Mouse (Mus musculus) liver, embryonic 14.5 days (tissue): ENCODE results near the gene Eapp. TPM values are rescaled to one million over a fixed set of nuclear protein-coding genes. Genes with fewer than 3 reads are reported as not detected.
"Not testable (repeated sequence)": the region's sequence is repeated elsewhere in the genome, so short reads cannot be mapped to it uniquely, and the experiment has no call there.

ENCODE experiments used
- ATAC-seq: fragments of 200-750 bp; cut with Nextera tagmentation; 2 replicates; pipeline ENCODE4 v1.8.0; 2017; ENCODE audit warnings: moderate number of reproducible peaks, mild to moderate bottlenecking, moderate library complexity; ENCODE audit not compliant: insufficient read depth
- DNase-seq, 3 experiments: peaks; one replicate each; pipeline ENCODE4 v3.0.0-alpha.2; 2012 to 2013; ENCODE audit warnings: low read depth in 3 of 3, low spot score in 3 of 3
- H3K27ac ChIP-seq: fragments of 300-500 bp; sonication (generic); 2 replicates; pipeline ENCODE4 v1.5.1; 2014; ENCODE audit warnings: moderate library complexity, mild to moderate bottlenecking, control low read depth, inconsistent platforms
- H3K27me3 ChIP-seq: fragments of 300-500 bp; sonication (generic); 2 replicates; pipeline ENCODE4 v1.6.1; 2014; ENCODE audit warnings: mild to moderate bottlenecking, low read length, moderate library complexity; ENCODE audit not compliant: control insufficient read depth, insufficient read depth
- H3K36me3 ChIP-seq: fragments of 300-500 bp; sonication (generic); replicated peaks from 2 replicates; pipeline ENCODE4 v1.6.1; 2014; ENCODE audit warnings: low read depth; ENCODE audit not compliant: control insufficient read depth, insufficient read depth
- H3K4me1 ChIP-seq, 2 experiments: fragments of 200-500 bp in 1 of 2; fragments of 300-500 bp in 1 of 2; sonication (generic) in 1 of 2; replicated peaks; 2 replicates each; pipeline ENCODE4 v1.6.1; 2012 to 2014; ENCODE audit warnings: antibody characterized with exemption in 1 of 2, inconsistent platforms in 1 of 2, low read length in 1 of 2; ENCODE audit not compliant: control insufficient read depth in 2 of 2, insufficient read depth in 2 of 2
- H3K4me2 ChIP-seq: fragments of 300-500 bp; sonication (generic); 2 replicates; pipeline ENCODE4 v1.6.1; 2014; ENCODE audit warnings: low read depth, mild to moderate bottlenecking, control low read depth, moderate library complexity
- H3K4me3 ChIP-seq, 2 experiments: fragments of 200-500 bp in 1 of 2; fragments of 300-500 bp in 1 of 2; sonication (generic) in 1 of 2; 2 replicates each; pipeline ENCODE4 v1.5.1; 2012 to 2014; ENCODE audit warnings: low read depth in 2 of 2, low read length in 2 of 2, mild to moderate bottlenecking in 2 of 2, control low read depth in 1 of 2, inconsistent platforms in 1 of 2, moderate library complexity in 1 of 2; ENCODE audit not compliant: insufficient read depth in 1 of 2
- H3K9ac ChIP-seq: fragments of 300-500 bp; sonication (generic); replicated peaks from 2 replicates; pipeline ENCODE4 v1.6.1; 2014; ENCODE audit warnings: mild to moderate bottlenecking, control low read depth, moderate library complexity
- H3K9me3 ChIP-seq: fragments of 300-500 bp; sonication (generic); 2 replicates; pipeline ENCODE4 v1.6.1; 2016; ENCODE audit warnings: low read length, mixed read lengths; ENCODE audit not compliant: control insufficient read depth
- CTCF ChIP-seq: IDR thresholded peaks from 2 replicates; pipeline ENCODE4 v1.5.1; 2016; ENCODE audit warnings: antibody characterized with exemption, low read depth, control low read depth
- EP300 ChIP-seq: IDR thresholded peaks from 2 replicates; pipeline ENCODE4 v1.6.1; 2016; ENCODE audit warnings: antibody characterized with exemption, low read depth
- WGBS: fragments of 180-500 bp; shearing (Covaris S2); extraction: QIAGEN DNeasy Blood & Tissue Kit; methylation state at CpG from one replicate; pipeline ENCODE4 v1.1.7; 2014; ENCODE audit not compliant: insufficient replicate concordance; 5-methylcytosine and 5-hydroxymethylcytosine counted together
- polyA plus RNA-seq, 2 experiments: library from polyadenylated mRNA; depleted of rRNA in 1 of 2; stranded (reverse) in 1 of 2; unstranded in 1 of 2; fragments of >200 nt; fragmentation: Nextera tagmentation in 1 of 2; extraction: Ambion mirVana in 1 of 2; gene quantifications; 2 replicates each; pipeline versions ENCODE4 v1.2.1 to v1.2.3; 2012 to 2014

Gene Eapp
- polyA plus RNA-seq, 2 experiments, result 8.7 to 45.7 TPM

DNA sequence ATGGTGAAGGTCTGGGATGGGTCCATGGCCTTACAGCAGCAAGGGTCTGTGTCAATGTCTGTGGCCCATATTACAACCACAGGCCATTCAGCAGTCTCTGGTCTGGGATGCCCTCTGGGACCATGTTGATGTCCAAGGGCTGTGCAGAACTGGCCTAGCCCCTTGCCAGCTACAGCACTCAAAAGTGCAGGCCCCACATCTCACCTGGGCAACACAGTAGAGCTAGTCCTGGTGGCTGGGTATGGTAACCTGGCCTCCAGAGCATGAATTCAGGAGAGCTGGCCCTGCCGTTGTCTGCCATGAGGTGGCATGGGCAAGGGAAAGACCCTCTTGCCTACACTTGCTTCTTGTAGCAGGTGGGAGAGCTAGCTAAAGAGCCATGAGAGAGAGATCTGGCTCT, 27.6 kb downstream of the Eapp start:
- Histone ChIP-seq H3K4me1 (no peaks in the 10 kb centered on the region; a peak in 1 of 4 replicates), H3K27ac (no peak overlapping the region), H3K9me3 (no peaks in the 10 kb centered on the region), H3K4me3 (no peak overlapping the region), H3K9ac (no peak overlapping the region), H3K36me3 (peaks cover 10% of the 10 kb centered on the region), H3K27me3 (no peaks in the 10 kb centered on the region), H3K4me2 (no peak overlapping the region)
- 100% methylated on average over 1 of the region's 1 CpGs for WGBS
- ATAC-seq (no peak), DNase-seq (no peak)
- TF ChIP-seq CTCF (no peak), EP300 (no peak)

DNA sequence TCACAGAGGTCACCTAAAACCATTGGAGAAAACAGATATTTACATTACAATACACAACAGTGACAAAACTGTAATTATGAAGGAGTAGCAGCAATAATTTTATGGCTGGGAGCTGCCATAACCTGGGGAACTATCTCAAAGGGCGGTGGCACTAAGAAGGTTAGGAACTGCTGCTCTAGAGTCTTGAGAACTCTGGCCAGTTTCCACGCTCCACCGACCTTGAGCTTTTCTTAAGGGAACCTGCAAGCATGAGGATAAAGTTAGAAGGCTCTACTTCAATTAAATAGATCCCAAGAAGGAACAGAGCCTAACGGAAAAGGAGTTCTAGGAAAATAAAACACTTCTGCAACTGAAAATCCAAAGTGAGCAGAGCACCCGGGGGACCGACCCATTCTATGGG, 30.2 kb downstream of the Eapp start:
- DNase-seq, result no peak
- 74% methylated on average over 6 of the region's 6 CpGs for WGBS
- no peak for ATAC-seq
- Histone ChIP-seq H3K27me3 (no peaks in the 10 kb centered on the region), H3K4me3 (no peak overlapping the region), H3K9ac (no peak overlapping the region), H3K27ac (no peak overlapping the region), H3K9me3 (no peaks in the 10 kb centered on the region), H3K36me3 (no peaks in the 10 kb centered on the region), H3K4me1 (no peaks in the 10 kb centered on the region), H3K4me2 (no peak overlapping the region)
- no peak for TF ChIP-seq CTCF
- TF ChIP-seq EP300, result no peak

DNA sequence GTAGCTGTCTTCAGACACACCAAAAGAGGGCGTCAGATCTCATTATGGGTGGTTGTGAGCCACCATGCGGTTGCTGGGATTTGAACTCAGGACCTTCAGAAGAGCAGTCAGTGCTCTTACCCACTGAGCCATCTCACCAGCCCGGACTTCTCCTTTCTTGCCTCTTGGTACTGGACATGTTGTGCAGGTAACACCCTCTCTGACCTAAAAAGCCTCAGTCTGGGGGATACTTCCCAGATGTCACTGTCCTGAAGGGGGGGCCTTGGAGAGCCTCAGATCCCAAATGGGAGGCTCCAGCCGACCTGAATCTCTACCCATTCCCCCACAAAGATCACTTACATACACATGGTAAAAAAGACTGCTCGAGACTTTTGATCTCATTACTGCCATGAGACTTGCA, 34.2 kb downstream of the Eapp start:
- not testable (repeated sequence) for ATAC-seq
- WGBS, result 56% methylated on average over 5 of the region's 5 CpGs

DNA sequence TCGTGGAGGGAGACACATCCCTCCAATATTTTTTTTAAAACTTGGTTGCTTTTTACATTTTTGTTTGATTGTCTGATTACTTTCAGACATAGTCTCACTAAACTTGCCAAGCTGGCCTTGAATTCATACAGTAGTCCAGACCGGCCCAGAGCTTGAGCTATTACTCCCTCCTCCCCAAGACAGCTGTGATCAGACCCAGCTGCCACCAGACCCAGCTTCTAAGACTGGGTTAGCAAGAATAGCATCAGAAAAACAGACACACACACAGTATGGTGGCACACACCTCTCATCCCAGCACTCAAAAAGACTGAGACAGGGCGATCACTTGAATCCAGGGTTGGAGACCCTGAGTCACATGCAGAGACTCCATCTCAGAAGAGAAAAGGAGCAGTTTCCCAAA, 35.8 kb downstream of the Eapp start:
- no peak for ATAC-seq
- no peak for TF ChIP-seq CTCF
- 67% methylated on average over 3 of the region's 3 CpGs for WGBS

More for the DNA sequence above, 34.2 kb downstream of the Eapp start:
- not testable (repeated sequence) for DNase-seq, H3K9ac ChIP-seq, H3K27me3 ChIP-seq, H3K9me3 ChIP-seq, H3K27ac ChIP-seq, H3K4me2 ChIP-seq, H3K4me1 ChIP-seq, H3K36me3 ChIP-seq, H3K4me3 ChIP-seq

DNA sequence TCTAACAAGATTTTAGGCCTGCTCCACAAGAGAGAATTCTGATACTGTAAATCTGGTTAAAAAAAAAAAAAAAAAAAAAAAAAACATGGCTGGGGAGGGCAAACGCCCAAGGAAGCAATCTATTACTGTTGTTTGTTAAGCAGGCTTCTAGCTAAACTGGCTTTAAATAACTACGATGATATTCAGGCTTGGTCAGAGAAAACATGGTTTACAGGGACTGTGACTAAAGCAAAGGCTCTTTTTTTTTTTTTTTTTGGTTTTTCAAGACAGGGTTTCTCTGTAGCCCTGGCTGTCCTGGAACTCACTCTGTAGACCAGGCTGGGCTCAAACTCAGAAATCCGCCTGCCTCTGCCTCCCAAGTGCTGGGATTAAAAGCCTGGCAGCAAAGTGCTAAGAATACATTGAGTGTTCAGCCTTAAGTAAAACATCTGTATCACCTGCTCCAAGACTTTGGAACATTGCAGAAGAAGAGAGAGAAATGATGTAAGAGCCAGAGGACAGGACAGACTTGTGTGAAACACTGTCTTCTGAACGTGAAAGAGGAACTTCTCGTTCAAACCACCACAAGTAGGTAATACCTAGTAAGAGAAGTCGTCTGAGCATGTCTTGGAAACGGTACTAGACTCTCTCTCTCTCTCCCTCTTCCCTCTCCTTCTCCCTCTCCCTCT, 37.1 kb downstream of the Eapp start:
- Histone ChIP-seq H3K27ac (no peak overlapping the region), H3K4me1 (peaks cover 3 to 21% of the 10 kb centered on the region in 2 experiments), H3K9me3 (no peaks in the 10 kb centered on the region), H3K4me2 (no peak overlapping the region), H3K36me3 (no peaks in the 10 kb centered on the region), H3K27me3 (no peaks in the 10 kb centered on the region), H3K4me3 (no peak overlapping the region), H3K9ac (no peak overlapping the region; the same call in 1 of the 2 replicates)
- DNase-seq (no peak), ATAC-seq (no peak)
- TF ChIP-seq EP300 (no peak), CTCF (no peak)
- 33% methylated on average over 7 of the region's 7 CpGs for WGBS

More for the DNA sequence above, 35.8 kb downstream of the Eapp start:
- H3K27ac ChIP-seq, result no peak overlapping the region
- H3K9ac ChIP-seq, result no peak overlapping the region
- no peaks in the 10 kb centered on the region for H3K36me3 ChIP-seq
- H3K4me3 ChIP-seq, result no peak overlapping the region
- H3K4me1 ChIP-seq, result peaks cover 0 to 10% of the 10 kb centered on the region in 2 experiments
- no peaks in the 10 kb centered on the region for H3K9me3 ChIP-seq
- H3K4me2 ChIP-seq, result no peak overlapping the region
- DNase-seq, result no peak
- no peaks in the 10 kb centered on the region for H3K27me3 ChIP-seq
